Mouse (Mus musculus): ENCODE measurements around the gene Fank1.

DNA sequence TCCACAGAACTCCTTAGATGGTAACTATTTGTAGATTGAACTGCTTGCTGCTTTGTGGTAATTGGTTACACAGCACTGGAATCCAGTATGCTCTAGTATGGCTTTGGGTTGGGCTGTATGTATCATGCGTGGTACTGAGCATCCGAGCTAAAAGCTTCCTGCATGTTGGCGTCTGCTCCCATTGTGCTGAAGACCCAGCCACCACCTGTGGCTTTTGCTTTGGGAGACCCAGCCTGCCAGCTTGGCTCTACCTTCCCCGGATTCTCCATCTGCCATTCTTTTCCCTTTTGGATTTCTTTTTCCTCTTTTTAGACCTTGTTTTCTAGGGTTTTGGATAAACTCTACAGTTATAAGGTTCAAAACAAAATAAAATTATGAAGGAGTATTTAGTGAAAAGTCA is 13.5 kb downstream of the Fank1 start:
- no peak for TF ChIP-seq POLR2A (IDR thresholded peaks at IDR 0.05; ENCODE audit: low read depth, low read length)
- no peak for TF ChIP-seq CTCF (IDR thresholded peaks at IDR 0.05; ENCODE audit: borderline replicate concordance, insufficient read depth, low read length)
